Mouse (Mus musculus) embryonic facial prominence, embryonic 13.5 days (tissue): ENCODE measurements around the gene Ppp1r12b. TPM values are rescaled to one million over a fixed set of nuclear protein-coding genes. Genes with fewer than 3 reads are reported as not detected.

Experiments used
- ATAC-seq: fragments of 200-750 bp; cut with Nextera tagmentation; 2 replicates; pipeline ENCODE4 v1.8.0; 2017; ENCODE audit warnings: low read depth; ENCODE audit not compliant: insufficient number of reproducible peaks, insufficient read depth, low FRiP score, low TSS enrichment
- H3K27ac ChIP-seq: fragments of 300-500 bp; sonication (generic); 2 replicates; pipeline ENCODE4 v1.5.1; 2015; ENCODE audit warnings: moderate library complexity, mild to moderate bottlenecking, inconsistent platforms
- H3K27me3 ChIP-seq: fragments of 300-500 bp; sonication (generic); 2 replicates; pipeline ENCODE4 v1.6.1; 2015; ENCODE audit warnings: mild to moderate bottlenecking, inconsistent platforms
- H3K36me3 ChIP-seq: fragments of 300-500 bp; sonication (generic); 2 replicates; pipeline ENCODE4 v1.6.1; 2015; ENCODE audit warnings: mild to moderate bottlenecking, inconsistent platforms
- H3K4me1 ChIP-seq: fragments of 300-500 bp; sonication (generic); 2 replicates; pipeline ENCODE4 v1.6.1; 2015; ENCODE audit warnings: inconsistent platforms
- H3K4me2 ChIP-seq: fragments of 300-500 bp; sonication (generic); 2 replicates; pipeline ENCODE4 v1.6.1; 2015; ENCODE audit warnings: moderate library complexity, mild to moderate bottlenecking, inconsistent platforms
- H3K4me3 ChIP-seq: fragments of 300-500 bp; sonication (generic); 2 replicates; pipeline ENCODE4 v1.5.1; 2015; ENCODE audit warnings: mild to moderate bottlenecking, inconsistent platforms
- H3K9ac ChIP-seq: fragments of 300-500 bp; sonication (generic); 2 replicates; pipeline ENCODE4 v1.6.1; 2015; ENCODE audit warnings: mild to moderate bottlenecking, inconsistent platforms
- H3K9me3 ChIP-seq: fragments of 300-500 bp; sonication (generic); 2 replicates; pipeline ENCODE4 v1.6.1; 2016; ENCODE audit warnings: inconsistent platforms
- WGBS: fragments of 180-500 bp; shearing (Covaris S2); methylation state at CpG from one replicate; pipeline ENCODE4 v1.1.7; 2015; ENCODE audit warnings: mixed read lengths; 5-methylcytosine and 5-hydroxymethylcytosine counted together
- microRNA-seq: library from miRNA; unstranded; fragments of <30 nt; microRNA quantifications from one replicate; pipeline ENCODE4, GENCODE M21; 2016
- polyA plus RNA-seq: library from polyadenylated mRNA; unstranded; fragments of >200 nt; fragmentation: Nextera tagmentation; extraction: Ambion mirVana; gene quantifications from 2 replicates; pipeline ENCODE4 v1.2.1, GENCODE M21; 2015

The Ppp1r12b gene
- polyA plus RNA-seq, 1 experiment from 2014 or later: 9.9 TPM

- Histone ChIP-seq H3K36me3 (no peaks in the 10 kb centered on the region), H3K9me3 (no peaks in the 10 kb centered on the region), H3K27me3 (peaks cover 61% of the 10 kb centered on the region), H3K4me3 (no peak overlapping the region), H3K9ac (no peak overlapping the region), H3K4me2 (no peak overlapping the region), H3K4me1 (peaks cover 15% of the 10 kb centered on the region), H3K27ac (no peak overlapping the region)
- no peak for ATAC-seq
- WGBS: 78% methylated on average over 9 of the region's 9 CpGs
These were observed 242.9 kb downstream of the Ppp1r12b start for GRCm38 (mm10) chr1:134712781-134713299.

GRCm38 (mm10) chr1:134711653-134712052 lies 244.1 kb downstream of the Ppp1r12b start:
- H3K36me3 ChIP-seq: no peaks in the 10 kb centered on the region
- no peak overlapping the region for H3K9ac ChIP-seq
- no peaks in the 10 kb centered on the region for H3K9me3 ChIP-seq
- no peak overlapping the region for H3K27ac ChIP-seq
- H3K4me3 ChIP-seq: no peak overlapping the region
- H3K4me2 ChIP-seq: no peak overlapping the region
- H3K4me1 ChIP-seq: peaks cover 15% of the 10 kb centered on the region
- ATAC-seq: no peak
- H3K27me3 ChIP-seq: peaks cover 73% of the 10 kb centered on the region
- 75% methylated on average over 5 of the region's 5 CpGs for WGBS

GRCm38 (mm10) chr1:134711061-134711460 lies 244.7 kb downstream of the Ppp1r12b start:
- Histone ChIP-seq H3K9ac (no peak overlapping the region), H3K4me2 (no peak overlapping the region), H3K9me3 (no peaks in the 10 kb centered on the region), H3K36me3 (no peaks in the 10 kb centered on the region), H3K4me3 (no peak overlapping the region), H3K27me3 (peaks cover 79% of the 10 kb centered on the region), H3K4me1 (peaks cover 15% of the 10 kb centered on the region), H3K27ac (no peak overlapping the region)
- 77% methylated on average over 7 of the region's 7 CpGs for WGBS
- no peak for ATAC-seq

- peak overlapping the region; percentile 70 for H3K9ac ChIP-seq
- H3K9me3 ChIP-seq: no peaks in the 10 kb centered on the region
- peak overlapping the region; percentile 99 for H3K4me2 ChIP-seq
- H3K27ac ChIP-seq: no peak overlapping the region
- ATAC-seq: no peak
- peak overlapping the region; percentile 57 for H3K4me3 ChIP-seq
- 14% methylated on average over 26 of the region's 26 CpGs for WGBS
- peaks cover 21% of the 10 kb centered on the region for H3K4me1 ChIP-seq
- H3K36me3 ChIP-seq: no peaks in the 10 kb centered on the region
- H3K27me3 ChIP-seq: peaks cover 90% of the 10 kb centered on the region
These were observed 246.1 kb downstream of the Ppp1r12b start for GRCm38 (mm10) chr1:134709411-134710306.

GRCm38 (mm10) chr1:134708801-134709385 lies 246.8 kb downstream of the Ppp1r12b start:
- H3K36me3 ChIP-seq: no peaks in the 10 kb centered on the region
- ATAC-seq: no peak
- peaks cover 22% of the 10 kb centered on the region for H3K4me1 ChIP-seq
- peak overlapping the region; percentile 99 for H3K4me2 ChIP-seq
- peak overlapping the region; percentile 70 for H3K9ac ChIP-seq
- H3K4me3 ChIP-seq: peak overlapping the region; percentile 57
- no peak overlapping the region for H3K27ac ChIP-seq
- WGBS: under 1% methylated on average over 46 of the region's 46 CpGs
- no peaks in the 10 kb centered on the region for H3K9me3 ChIP-seq
- peaks cover 91% of the 10 kb centered on the region for H3K27me3 ChIP-seq

- Histone ChIP-seq H3K4me3 (peak overlapping the region; percentile 57), H3K4me1 (peaks cover 22% of the 10 kb centered on the region), H3K27ac (no peak overlapping the region), H3K4me2 (peak overlapping the region; percentile 99), H3K9ac (peak overlapping the region; percentile 70; the same call in 1 of the 2 replicates), H3K36me3 (no peaks in the 10 kb centered on the region), H3K9me3 (no peaks in the 10 kb centered on the region), H3K27me3 (peaks cover 85% of the 10 kb centered on the region)
- WGBS: 12% methylated on average over 8 of the region's 8 CpGs
- no peak for ATAC-seq
These were observed 247.5 kb downstream of the Ppp1r12b start for GRCm38 (mm10) chr1:134708274-134708673.

- Histone ChIP-seq H3K9me3 (no peaks in the 10 kb centered on the region), H3K4me1 (peaks cover 22% of the 10 kb centered on the region), H3K27ac (no peak overlapping the region), H3K4me3 (no peak overlapping the region), H3K9ac (no peak overlapping the region), H3K27me3 (peaks cover 78% of the 10 kb centered on the region), H3K4me2 (no peak overlapping the region), H3K36me3 (no peaks in the 10 kb centered on the region)
- WGBS: 71% methylated on average over 3 of the region's 3 CpGs
- no peak for ATAC-seq
These were observed 248.2 kb downstream of the Ppp1r12b start for GRCm38 (mm10) chr1:134707516-134707915.

GRCm38 (mm10) chr1:134706549-134706948 lies 249.2 kb downstream of the Ppp1r12b start:
- H3K9ac ChIP-seq: no peak overlapping the region
- H3K4me1 ChIP-seq: peaks cover 22% of the 10 kb centered on the region
- no peak overlapping the region for H3K4me3 ChIP-seq
- H3K27ac ChIP-seq: no peak overlapping the region
- no peaks in the 10 kb centered on the region for H3K9me3 ChIP-seq
- peaks cover 71% of the 10 kb centered on the region for H3K27me3 ChIP-seq
- no peak overlapping the region for H3K4me2 ChIP-seq
- no peaks in the 10 kb centered on the region for H3K36me3 ChIP-seq
- WGBS: 45% methylated on average over 2 of the region's 2 CpGs
- no peak for ATAC-seq

Small RNA genes lying within 50 kb of the gene (microRNA-seq; reads per million reads assigned to microRNA genes)
- gene Gm22232: not detected

Other genes starting within 250 kb of the Ppp1r12b start
- gene Ube2t, start 6.6 kb upstream of the Ppp1r12b start, polyA plus RNA-seq: 35.7 and 37.9 TPM in 2 replicates
- 8.3 and 11.5 TPM in 2 replicates for gene Lgr6, start 149.3 kb upstream of the Ppp1r12b start, polyA plus RNA-seq
- 1.5 and 2.2 TPM in 2 replicates for gene Ptpn7, start 176.8 kb upstream of the Ppp1r12b start, polyA plus RNA-seq
- gene Arl8a, start 190.9 kb upstream of the Ppp1r12b start, polyA plus RNA-seq: 75.2 and 78.6 TPM in 2 replicates
- gene Gpr37l1, start 211.7 kb upstream of the Ppp1r12b start, polyA plus RNA-seq: not detected in 2 replicates